Mouse (Mus musculus): ENCODE data around the gene Mid1. TPM values are rescaled to one million over a fixed set of nuclear protein-coding genes. Genes with fewer than 3 reads are reported as not detected.
"Not testable (repeated sequence)": the region's sequence is repeated elsewhere in the genome, so short reads cannot be mapped to it uniquely, and the experiment has no call there.

Mid1 gene
- polyA plus RNA-seq, 1 experiment from 2014 or later = 11.4 TPM

DNA sequence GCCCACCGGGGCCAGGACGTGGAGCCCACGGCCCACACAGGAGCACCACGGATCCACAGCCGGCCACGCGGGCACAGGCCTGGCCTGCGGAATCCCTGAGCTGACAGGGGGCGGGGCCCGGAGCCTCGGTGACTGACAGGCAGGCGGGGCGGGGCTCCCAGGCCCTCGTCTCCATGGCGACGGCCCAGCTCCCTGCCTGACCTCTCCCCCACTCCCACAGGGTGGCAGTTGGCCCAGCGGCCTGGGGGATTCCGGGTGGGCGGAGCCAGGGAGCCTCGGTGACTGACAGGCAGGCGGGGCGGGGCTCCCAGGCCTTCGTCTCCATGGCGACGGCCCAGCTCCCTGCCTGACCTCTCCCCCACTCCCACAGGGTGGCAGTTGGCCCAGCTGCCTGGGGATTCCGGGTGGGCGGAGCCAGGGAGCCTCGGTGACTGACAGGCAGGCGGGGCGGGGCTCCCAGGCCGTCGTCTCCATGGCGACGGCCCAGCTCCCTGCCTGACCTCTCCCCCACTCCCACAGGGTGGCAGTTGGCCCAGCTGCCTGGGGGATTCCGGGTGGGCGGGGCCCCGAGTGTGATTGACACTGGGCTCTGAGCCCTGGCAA, 313.0 kb downstream of the Mid1 start:
- H3K36me3 ChIP-seq (ENCODE audit: control insufficient read depth, insufficient read depth, low read length); H3K27me3 ChIP-seq (ENCODE audit: control insufficient read depth, insufficient read depth, low read length); H3K4me1 ChIP-seq (ENCODE audit: control insufficient read depth, insufficient read depth, low read length): not testable (repeated sequence)
- H3K9me3 ChIP-seq (ENCODE audit: control insufficient read depth, low read length) = peaks cover 51% of the 10 kb centered on the region
- DNase-seq = peak; percentile 93
- H3K4me2 ChIP-seq (ENCODE audit: low read length) = peak overlapping the region; percentile 93
- peak overlapping the region; percentile 62 for H3K9ac ChIP-seq (replicated peaks; ENCODE audit: low read length)
- 18% methylated on average over 35 of the region's 37 CpGs for WGBS
- peak overlapping the region; percentile 52 for H3K4me3 ChIP-seq (replicated peaks; ENCODE audit: low read depth, low read length)
- H3K27ac ChIP-seq (replicated peaks; ENCODE audit: low read depth, low read length) = peak overlapping the region; percentile 91
- peak; percentile 92 for ATAC-seq (ENCODE audit: low FRiP score, low TSS enrichment)

- not testable (repeated sequence) for DNase-seq; H3K27me3 ChIP-seq (ENCODE audit: control insufficient read depth, insufficient read depth, low read length); H3K36me3 ChIP-seq (ENCODE audit: control insufficient read depth, insufficient read depth, low read length); ATAC-seq (ENCODE audit: low FRiP score, low TSS enrichment); H3K4me1 ChIP-seq (ENCODE audit: control insufficient read depth, insufficient read depth, low read length)
- H3K4me3 ChIP-seq (replicated peaks; ENCODE audit: low read depth, low read length) = peak overlapping the region; percentile 52
- peaks cover 45% of the 10 kb centered on the region for H3K9me3 ChIP-seq (ENCODE audit: control insufficient read depth, low read length)
- peak overlapping the region; percentile 91 for H3K27ac ChIP-seq (replicated peaks; ENCODE audit: low read depth, low read length)
- peak overlapping the region; percentile 93 for H3K4me2 ChIP-seq (ENCODE audit: low read length)
- peak overlapping the region; percentile 21; the same call in 1 of the 2 replicates for H3K9ac ChIP-seq (replicated peaks; ENCODE audit: low read length)
- 39% methylated on average over 4 of the region's 4 CpGs for WGBS
Observed at GRCm38 (mm10) chrX:169998559-169999219, 313.7 kb downstream of the Mid1 start.

DNA sequence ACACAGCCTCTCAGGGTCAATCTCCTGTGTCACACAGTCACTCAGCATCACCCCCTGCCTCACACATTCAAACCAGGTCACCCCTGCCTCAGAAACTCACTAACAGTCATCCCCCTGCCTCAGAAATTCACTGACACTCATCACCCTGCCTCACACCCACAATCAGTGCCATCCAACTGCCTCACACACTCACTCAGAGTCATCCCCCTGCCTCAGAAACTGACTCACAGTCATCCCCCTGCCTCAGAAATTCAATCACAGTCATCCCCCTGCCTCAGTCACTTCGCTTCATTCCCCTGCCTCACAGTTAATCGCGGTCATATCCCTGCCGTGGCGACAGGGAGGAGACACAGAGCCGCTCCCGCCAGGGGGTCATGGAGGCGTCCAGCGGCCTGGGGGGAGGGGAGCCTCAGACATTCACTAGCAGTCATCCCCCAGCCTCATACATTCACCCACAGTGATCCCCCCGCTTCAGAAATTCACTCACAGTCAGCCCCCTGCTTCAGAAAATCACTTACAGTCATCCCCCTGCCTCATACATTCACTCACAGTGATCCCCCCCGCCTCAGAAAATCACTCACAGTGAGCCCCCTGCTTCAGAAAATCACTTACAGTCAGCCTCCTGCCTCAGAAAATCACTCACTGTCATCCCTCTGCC, 314.4 kb downstream of the Mid1 start:
- not testable (repeated sequence) for H3K27me3 ChIP-seq (ENCODE audit: control insufficient read depth, insufficient read depth, low read length); H3K4me2 ChIP-seq (ENCODE audit: low read length); H3K36me3 ChIP-seq (ENCODE audit: control insufficient read depth, insufficient read depth, low read length); ATAC-seq (ENCODE audit: low FRiP score, low TSS enrichment); H3K4me3 ChIP-seq (replicated peaks; ENCODE audit: low read depth, low read length); H3K4me1 ChIP-seq (ENCODE audit: control insufficient read depth, insufficient read depth, low read length); H3K9ac ChIP-seq (replicated peaks; ENCODE audit: low read length); H3K27ac ChIP-seq (replicated peaks; ENCODE audit: low read depth, low read length)
- WGBS = 27% methylated on average over 11 of the region's 11 CpGs
- H3K9me3 ChIP-seq (ENCODE audit: control insufficient read depth, low read length) = peaks cover 44% of the 10 kb centered on the region
- DNase-seq = peak; percentile 9

- DNase-seq = not testable (repeated sequence)
- WGBS = 61% methylated on average over 3 of the region's 3 CpGs
Observed at GRCm38 (mm10) chrX:169999912-170000641, 315.1 kb downstream of the Mid1 start.

DNA sequence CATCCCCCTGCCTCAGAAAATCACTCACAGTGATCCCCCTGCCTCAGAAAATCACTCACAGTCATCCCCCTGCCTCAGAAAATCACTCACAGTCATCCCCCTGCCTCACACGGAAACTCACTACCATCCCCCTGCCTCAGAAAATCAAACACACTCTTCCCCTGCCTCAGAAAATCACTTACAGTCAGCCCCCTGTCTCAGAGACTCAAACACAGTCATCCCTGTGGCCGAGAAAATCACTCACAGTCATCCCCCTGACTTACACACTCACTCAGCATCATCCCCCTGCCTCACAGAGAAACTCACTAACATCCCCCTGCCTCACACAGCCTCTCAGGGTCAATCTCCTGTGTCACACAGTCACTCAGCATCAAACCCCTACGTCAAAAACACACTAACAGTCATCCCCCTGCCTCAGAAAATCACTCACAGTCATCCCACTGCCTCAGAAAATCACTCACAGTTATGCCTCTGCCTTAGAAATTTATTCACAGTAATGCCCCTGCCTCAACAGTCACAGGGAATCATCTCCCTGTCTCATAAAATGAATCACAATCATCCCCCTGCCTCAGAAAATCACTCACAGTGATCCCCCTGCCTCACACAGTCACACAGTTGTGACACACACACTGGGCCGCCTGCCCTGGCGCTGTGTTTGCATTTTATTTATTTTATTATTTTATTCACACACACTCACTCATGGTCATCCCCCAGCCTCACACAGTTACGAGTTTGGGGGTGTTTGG, 315.8 kb downstream of the Mid1 start:
- H3K4me2 ChIP-seq (ENCODE audit: low read length); H3K4me3 ChIP-seq (replicated peaks; ENCODE audit: low read depth, low read length); H3K27me3 ChIP-seq (ENCODE audit: control insufficient read depth, insufficient read depth, low read length); H3K36me3 ChIP-seq (ENCODE audit: control insufficient read depth, insufficient read depth, low read length); ATAC-seq (ENCODE audit: low FRiP score, low TSS enrichment); H3K9ac ChIP-seq (replicated peaks; ENCODE audit: low read length); H3K4me1 ChIP-seq (ENCODE audit: control insufficient read depth, insufficient read depth, low read length); DNase-seq: not testable (repeated sequence)
- Histone ChIP-seq H3K27ac (replicated peaks; ENCODE audit: low read depth, low read length) (peak overlapping the region; percentile 58; the same call in 1 of the 2 replicates), H3K9me3 (ENCODE audit: control insufficient read depth, low read length) (peaks cover 42% of the 10 kb centered on the region)
- WGBS = 25% methylated on average over 6 of the region's 6 CpGs

More at GRCm38 (mm10) chrX:169999912-170000641, 315.1 kb downstream of the Mid1 start:
- not testable (repeated sequence) for H3K36me3 ChIP-seq (ENCODE audit: control insufficient read depth, insufficient read depth, low read length); H3K9ac ChIP-seq (replicated peaks; ENCODE audit: low read length); H3K4me1 ChIP-seq (ENCODE audit: control insufficient read depth, insufficient read depth, low read length); H3K4me3 ChIP-seq (replicated peaks; ENCODE audit: low read depth, low read length); H3K4me2 ChIP-seq (ENCODE audit: low read length); H3K27ac ChIP-seq (replicated peaks; ENCODE audit: low read depth, low read length); ATAC-seq (ENCODE audit: low FRiP score, low TSS enrichment); H3K27me3 ChIP-seq (ENCODE audit: control insufficient read depth, insufficient read depth, low read length)
- H3K9me3 ChIP-seq (ENCODE audit: control insufficient read depth, low read length) = peaks cover 40% of the 10 kb centered on the region

DNA sequence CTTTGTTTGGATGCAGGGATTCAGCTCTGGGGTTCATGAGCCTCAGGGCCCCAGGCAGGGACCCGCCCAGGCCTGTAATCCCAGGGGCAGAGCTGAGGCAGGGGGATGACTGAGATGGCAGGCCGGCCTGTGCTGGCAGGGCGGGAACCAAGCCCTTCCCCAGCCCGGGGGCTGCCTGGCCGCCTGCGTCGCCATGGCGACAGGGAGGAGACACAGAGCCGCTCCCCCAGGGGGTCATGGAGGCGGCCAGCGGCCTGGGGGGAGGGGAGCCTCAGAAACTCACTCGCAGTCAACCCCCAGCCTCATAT, 316.3 kb downstream of the Mid1 start:
- ATAC-seq (ENCODE audit: low FRiP score, low TSS enrichment); H3K4me2 ChIP-seq (ENCODE audit: low read length); DNase-seq; H3K4me3 ChIP-seq (replicated peaks; ENCODE audit: low read depth, low read length); H3K27me3 ChIP-seq (ENCODE audit: control insufficient read depth, insufficient read depth, low read length); H3K36me3 ChIP-seq (ENCODE audit: control insufficient read depth, insufficient read depth, low read length); H3K9ac ChIP-seq (replicated peaks; ENCODE audit: low read length); H3K4me1 ChIP-seq (ENCODE audit: control insufficient read depth, insufficient read depth, low read length): not testable (repeated sequence)
- Histone ChIP-seq H3K27ac (replicated peaks; ENCODE audit: low read depth, low read length) (peak overlapping the region; percentile 58; the same call in 1 of the 2 replicates), H3K9me3 (ENCODE audit: control insufficient read depth, low read length) (peaks cover 42% of the 10 kb centered on the region)
- WGBS = 28% methylated on average over 7 of the region's 12 CpGs

- not testable (repeated sequence) for ATAC-seq (ENCODE audit: low FRiP score, low TSS enrichment); H3K4me3 ChIP-seq (replicated peaks; ENCODE audit: low read depth, low read length); H3K4me1 ChIP-seq (ENCODE audit: control insufficient read depth, insufficient read depth, low read length); H3K27me3 ChIP-seq (ENCODE audit: control insufficient read depth, insufficient read depth, low read length); DNase-seq; H3K9ac ChIP-seq (replicated peaks; ENCODE audit: low read length); H3K27ac ChIP-seq (replicated peaks; ENCODE audit: low read depth, low read length); H3K4me2 ChIP-seq (ENCODE audit: low read length); H3K36me3 ChIP-seq (ENCODE audit: control insufficient read depth, insufficient read depth, low read length)
- H3K9me3 ChIP-seq (ENCODE audit: control insufficient read depth, low read length) = peaks cover 37% of the 10 kb centered on the region
- 14% methylated on average over 4 of the region's 18 CpGs for WGBS
Observed at GRCm38 (mm10) chrX:170002510-170003197, 317.7 kb downstream of the Mid1 start.

- not testable (repeated sequence) for DNase-seq; H3K4me3 ChIP-seq (replicated peaks; ENCODE audit: low read depth, low read length); H3K4me2 ChIP-seq (ENCODE audit: low read length); H3K27ac ChIP-seq (replicated peaks; ENCODE audit: low read depth, low read length); H3K27me3 ChIP-seq (ENCODE audit: control insufficient read depth, insufficient read depth, low read length); H3K9ac ChIP-seq (replicated peaks; ENCODE audit: low read length); H3K4me1 ChIP-seq (ENCODE audit: control insufficient read depth, insufficient read depth, low read length); ATAC-seq (ENCODE audit: low FRiP score, low TSS enrichment); H3K36me3 ChIP-seq (ENCODE audit: control insufficient read depth, insufficient read depth, low read length)
- 17% methylated on average over 1 of the region's 1 CpGs for WGBS
- H3K9me3 ChIP-seq (ENCODE audit: control insufficient read depth, low read length) = peaks cover 33% of the 10 kb centered on the region
Observed at GRCm38 (mm10) chrX:170003536-170003935, 318.5 kb downstream of the Mid1 start.
